Mouse (Mus musculus) megakaryocyte-erythroid progenitor cell, adult 5-6 weeks (primary cell): ENCODE measurements around the gene Olfr1360. TPM values are rescaled to one million over a fixed set of nuclear protein-coding genes. Genes with fewer than 3 reads are reported as not detected.

Source experiments
- ATAC-seq: replicated peaks from 2 replicates; pipeline ENCODE4 v1.8.0; 2016; ENCODE audit warnings: mild to moderate bottlenecking, inconsistent platforms; ENCODE audit not compliant: severe bottlenecking, poor library complexity, low FRiP score, low TSS enrichment
- total RNA-seq, 2 experiments: library from RNA; stranded (forward) in 1 of 2; stranded (reverse) in 1 of 2; fragments of 200-1000, 215-1000 nt in 1 of 2; fragments of >200 nt in 1 of 2; fragmentation: Nextera tagmentation in 1 of 2; gene quantifications; 2 replicates each; pipeline ENCODE4 v1.2.3; 2014 to 2017

Olfr1360 gene
- total RNA-seq, 2 experiments from 2014 or later: not detected

DNA sequence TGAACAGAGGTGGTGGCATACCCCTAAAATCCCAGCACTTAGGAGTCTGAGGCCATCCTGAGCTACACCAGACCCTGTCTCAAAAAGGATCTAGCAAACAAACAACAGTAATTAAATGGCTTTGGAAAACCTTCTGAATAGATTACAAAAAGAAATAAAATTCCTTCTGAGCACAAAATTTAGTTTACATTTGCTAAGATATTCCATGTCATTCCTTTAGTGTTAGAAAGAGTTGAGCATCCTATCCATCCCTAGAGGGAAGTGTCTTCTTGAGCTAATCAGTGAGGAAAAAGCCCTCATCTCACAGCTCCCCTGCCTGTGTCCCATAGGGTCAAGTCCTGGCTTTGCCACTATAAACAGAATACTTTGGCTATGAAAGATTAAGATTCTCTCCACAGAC, 20.6 kb upstream of the Olfr1360 start, which contains the start of gene Olfr1359:
TSS of gene Olfr1359 (plus strand) at position 301 of the 400 bp plus-strand sequence.
- no peak for ATAC-seq

DNA sequence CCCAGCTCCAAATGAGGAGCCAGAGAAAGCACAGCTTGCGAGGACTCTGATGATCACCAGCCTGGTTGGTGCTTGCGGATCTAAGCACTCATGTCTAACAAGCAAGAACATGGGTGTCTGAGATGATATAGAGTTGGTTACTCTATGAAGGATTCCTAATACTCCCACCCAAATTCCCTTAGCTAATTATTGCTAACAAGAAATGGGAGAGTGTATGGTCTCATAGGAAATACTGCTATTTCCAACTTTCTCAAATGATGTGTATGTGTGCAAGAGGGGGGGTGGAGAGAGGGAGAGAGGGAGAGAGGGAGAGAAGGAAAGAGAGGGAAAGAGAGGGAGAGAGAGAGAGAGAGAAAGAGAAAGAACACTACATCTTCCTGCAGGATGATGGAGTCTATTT, 13.9 kb downstream of the Olfr1360 start, which contains the start of gene Olfr1361:
TSS of gene Olfr1361 (minus strand) at position 101 of the 400 bp plus-strand sequence.
- ATAC-seq: no peak

DNA sequence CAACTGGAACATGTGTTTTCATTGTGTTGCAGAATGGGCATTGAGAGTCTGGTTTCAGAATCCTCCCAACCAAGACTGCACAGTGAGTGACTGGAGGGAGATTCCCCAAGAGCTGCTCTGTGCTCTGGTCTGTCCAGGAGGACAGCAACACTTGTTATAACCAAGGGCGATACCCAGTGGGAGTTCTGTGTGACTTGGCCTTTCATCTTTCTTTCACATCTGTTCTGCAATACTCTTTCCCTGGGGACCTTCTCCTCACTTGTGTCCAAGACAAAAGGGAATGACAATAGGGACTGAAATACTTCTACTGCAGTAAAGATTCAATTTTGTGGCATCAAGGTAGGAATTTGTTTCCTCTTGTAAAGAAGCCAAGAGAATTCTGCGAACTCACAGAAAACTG, 34.8 kb downstream of the Olfr1360 start, which contains the start of gene Olfr11:
TSS of gene Olfr11 (minus strand) at position 101 of the 400 bp plus-strand sequence.
- ATAC-seq: no peak

Other genes with a start within 250 kb of the Olfr1360 start
Only the 30 nearest of the 33 such genes appear.
- not detected in 2 replicates for gene Zkscan4, start 198.5 kb downstream of the Olfr1360 start, total RNA-seq (2014; fragmentation: Nextera tagmentation)
- not detected in 2 replicates for gene Zkscan4, start 198.5 kb downstream of the Olfr1360 start, total RNA-seq (2017)
- not detected in 2 replicates for gene Gm10065, start 198.0 kb downstream of the Olfr1360 start, total RNA-seq (2014; fragmentation: Nextera tagmentation)
- gene Gm10065, start 198.0 kb downstream of the Olfr1360 start, total RNA-seq (2017): not detected in 2 replicates
- gene AK157302, start 182.2 kb downstream of the Olfr1360 start, total RNA-seq (2014; fragmentation: Nextera tagmentation): 2.1 and 2.6 TPM in 2 replicates
- 0.19 and 0.23 TPM in 2 replicates for gene AK157302, start 182.2 kb downstream of the Olfr1360 start, total RNA-seq (2017)
- gene Gm11273, start 176.0 kb downstream of the Olfr1360 start, total RNA-seq (2014; fragmentation: Nextera tagmentation): 3.7 and 8.4 TPM in 2 replicates
- gene Gm11273, start 176.0 kb downstream of the Olfr1360 start, total RNA-seq (2017): 2.0 and 10.4 TPM in 2 replicates
- gene Zkscan8, start 146.3 kb downstream of the Olfr1360 start, total RNA-seq (2014; fragmentation: Nextera tagmentation): 14.6 and 23.6 TPM in 2 replicates
- 12.3 and 15.4 TPM in 2 replicates for gene Zkscan8, start 146.3 kb downstream of the Olfr1360 start, total RNA-seq (2017)
- gene Olfr1366, start 134.6 kb downstream of the Olfr1360 start, total RNA-seq (2014; fragmentation: Nextera tagmentation): not detected in 2 replicates
- not detected in 2 replicates for gene Olfr1366, start 134.6 kb downstream of the Olfr1360 start, total RNA-seq (2017)
- gene Olfr1535, start 117.5 kb downstream of the Olfr1360 start, total RNA-seq (2014; fragmentation: Nextera tagmentation): not detected in 2 replicates
- gene Olfr1535, start 117.5 kb downstream of the Olfr1360 start, total RNA-seq (2017): not detected in 2 replicates
- not detected in 2 replicates for gene Olfr1364, start 95.6 kb downstream of the Olfr1360 start, total RNA-seq (2014; fragmentation: Nextera tagmentation)
- gene Olfr1364, start 95.6 kb downstream of the Olfr1360 start, total RNA-seq (2017): not detected in 2 replicates
- gene Olfr1362, start 63.4 kb downstream of the Olfr1360 start, total RNA-seq (2014; fragmentation: Nextera tagmentation): not detected in 2 replicates
- gene Olfr1362, start 63.4 kb downstream of the Olfr1360 start, total RNA-seq (2017): not detected in 2 replicates
- gene Olfr11, start 34.9 kb downstream of the Olfr1360 start, total RNA-seq (2014; fragmentation: Nextera tagmentation): not detected in 2 replicates
- gene Olfr11, start 34.9 kb downstream of the Olfr1360 start, total RNA-seq (2017): not detected in 2 replicates
- gene Olfr1361, start 14.0 kb downstream of the Olfr1360 start, total RNA-seq (2014; fragmentation: Nextera tagmentation): not detected in 2 replicates
- gene Olfr1361, start 14.0 kb downstream of the Olfr1360 start, total RNA-seq (2017): not detected in 2 replicates
- not detected in 2 replicates for gene Olfr1359, start 20.7 kb upstream of the Olfr1360 start, total RNA-seq (2014; fragmentation: Nextera tagmentation)
- not detected in 2 replicates for gene Olfr1359, start 20.7 kb upstream of the Olfr1360 start, total RNA-seq (2017)
- 430 and 709 TPM in 2 replicates for gene Hist1h2bl, start 38.7 kb upstream of the Olfr1360 start, total RNA-seq (2014; fragmentation: Nextera tagmentation)
- gene Hist1h2bl, start 38.7 kb upstream of the Olfr1360 start, total RNA-seq (2017): 345 and 387 TPM in 2 replicates
- 3.0 and 26.7 TPM in 2 replicates for gene Hist1h2ai, start 39.0 kb upstream of the Olfr1360 start, total RNA-seq (2014; fragmentation: Nextera tagmentation)
- 582 and 1,238 TPM in 2 replicates for gene Hist1h2ai, start 39.0 kb upstream of the Olfr1360 start, total RNA-seq (2017)
- 21.9 TPM in 1 of 2 replicates, not detected in the other for gene Hist1h3h, start 40.3 kb upstream of the Olfr1360 start, total RNA-seq (2014; fragmentation: Nextera tagmentation)
- 175 and 228 TPM in 2 replicates for gene Hist1h3h, start 40.3 kb upstream of the Olfr1360 start, total RNA-seq (2017)
- 242 and 265 TPM in 2 replicates for gene Hist1h2bm, start 44.6 kb upstream of the Olfr1360 start, total RNA-seq (2014; fragmentation: Nextera tagmentation)
- gene Hist1h2bm, start 44.6 kb upstream of the Olfr1360 start, total RNA-seq (2017): 262 and 417 TPM in 2 replicates
- gene Hist1h4j, start 57.7 kb upstream of the Olfr1360 start, total RNA-seq (2014; fragmentation: Nextera tagmentation): 3.8 and 29.3 TPM in 2 replicates
- 302 and 554 TPM in 2 replicates for gene Hist1h4j, start 57.7 kb upstream of the Olfr1360 start, total RNA-seq (2017)
- 396 and 799 TPM in 2 replicates for gene Hist1h4k, start 73.1 kb upstream of the Olfr1360 start, total RNA-seq (2014; fragmentation: Nextera tagmentation)
- gene Hist1h4k, start 73.1 kb upstream of the Olfr1360 start, total RNA-seq (2017): 1,621 and 1,651 TPM in 2 replicates
- 179 and 217 TPM in 2 replicates for gene Hist1h2ak, start 76.4 kb upstream of the Olfr1360 start, total RNA-seq (2014; fragmentation: Nextera tagmentation)
- gene Hist1h2ak, start 76.4 kb upstream of the Olfr1360 start, total RNA-seq (2017): 715 and 1,091 TPM in 2 replicates
- 483 and 930 TPM in 2 replicates for gene Hist1h2bn, start 76.7 kb upstream of the Olfr1360 start, total RNA-seq (2014; fragmentation: Nextera tagmentation)
- 1,170 and 1,659 TPM in 2 replicates for gene Hist1h2bn, start 76.7 kb upstream of the Olfr1360 start, total RNA-seq (2017)
- gene Hist1h1b, start 103.2 kb upstream of the Olfr1360 start, total RNA-seq (2014; fragmentation: Nextera tagmentation): 569 and 631 TPM in 2 replicates
- gene Hist1h1b, start 103.2 kb upstream of the Olfr1360 start, total RNA-seq (2017): 1,368 and 2,131 TPM in 2 replicates
- 310 and 340 TPM in 2 replicates for gene Hist1h3i, start 106.0 kb upstream of the Olfr1360 start, total RNA-seq (2014; fragmentation: Nextera tagmentation)
- gene Hist1h3i, start 106.0 kb upstream of the Olfr1360 start, total RNA-seq (2017): 88.3 and 299 TPM in 2 replicates
- 4.6 and 28.8 TPM in 2 replicates for gene Hist1h2an, start 109.8 kb upstream of the Olfr1360 start, total RNA-seq (2014; fragmentation: Nextera tagmentation)
- gene Hist1h2an, start 109.8 kb upstream of the Olfr1360 start, total RNA-seq (2017): 538 and 611 TPM in 2 replicates
- gene Hist1h2bp, start 110.1 kb upstream of the Olfr1360 start, total RNA-seq (2014; fragmentation: Nextera tagmentation): 19.6 and 62.9 TPM in 2 replicates
- gene Hist1h2bp, start 110.1 kb upstream of the Olfr1360 start, total RNA-seq (2017): 33.7 and 54.7 TPM in 2 replicates
- gene Hist1h2bq, start 132.8 kb upstream of the Olfr1360 start, total RNA-seq (2014; fragmentation: Nextera tagmentation): 395 and 796 TPM in 2 replicates
- 0.72 and 1.2 TPM in 2 replicates for gene Hist1h2bq, start 132.8 kb upstream of the Olfr1360 start, total RNA-seq (2017)
- gene Hist1h2ao, start 133.1 kb upstream of the Olfr1360 start, total RNA-seq (2014; fragmentation: Nextera tagmentation): not detected in 2 replicates
- not detected in 2 replicates for gene Hist1h2ao, start 133.1 kb upstream of the Olfr1360 start, total RNA-seq (2017)
- gene Hist1h4m, start 134.3 kb upstream of the Olfr1360 start, total RNA-seq (2014; fragmentation: Nextera tagmentation): 256 and 298 TPM in 2 replicates
- 1,434 and 2,567 TPM in 2 replicates for gene Hist1h4m, start 134.3 kb upstream of the Olfr1360 start, total RNA-seq (2017)
- gene Hist1h4n, start 154.8 kb upstream of the Olfr1360 start, total RNA-seq (2014; fragmentation: Nextera tagmentation): 49.1 and 171 TPM in 2 replicates
- 1,378 and 1,797 TPM in 2 replicates for gene Hist1h4n, start 154.8 kb upstream of the Olfr1360 start, total RNA-seq (2017)
- gene Hist1h2ap, start 156.1 kb upstream of the Olfr1360 start, total RNA-seq (2014; fragmentation: Nextera tagmentation): 177 TPM in 2 replicates
- gene Hist1h2ap, start 156.1 kb upstream of the Olfr1360 start, total RNA-seq (2017): 4,662 and 4,902 TPM in 2 replicates
- 372 and 874 TPM in 2 replicates for gene Hist1h2br, start 156.3 kb upstream of the Olfr1360 start, total RNA-seq (2014; fragmentation: Nextera tagmentation)
- 126 and 201 TPM in 2 replicates for gene Hist1h2br, start 156.3 kb upstream of the Olfr1360 start, total RNA-seq (2017)